Mouse (Mus musculus) stomach, postnatal 0 days (tissue): ENCODE results near the gene Atp5b. TPM values are rescaled to one million over a fixed set of nuclear protein-coding genes. Genes with fewer than 3 reads are reported as not detected.

Experiments
- ATAC-seq: fragments of 200-750 bp; cut with Nextera tagmentation; 2 replicates; pipeline ENCODE4 v1.8.0; 2017; ENCODE audit not compliant: low FRiP score, low TSS enrichment
- DNase-seq: peaks from one replicate; pipeline ENCODE4 v3.0.0-alpha.2; 2016; ENCODE audit warnings: low spot score
- H3K27ac ChIP-seq: fragments of 300-500 bp; sonication (generic); replicated peaks from 2 replicates; pipeline ENCODE4 v1.5.1; 2014; ENCODE audit warnings: mild to moderate bottlenecking, control low read depth
- H3K27me3 ChIP-seq: fragments of 300-500 bp; sonication (generic); 2 replicates; pipeline ENCODE4 v1.6.1; 2014; ENCODE audit warnings: low read length; ENCODE audit not compliant: control insufficient read depth, insufficient read depth
- H3K36me3 ChIP-seq: fragments of 300-500 bp; sonication (generic); 2 replicates; pipeline ENCODE4 v1.6.1; 2014; ENCODE audit warnings: low read length, mixed read lengths; ENCODE audit not compliant: control insufficient read depth, insufficient read depth
- H3K4me1 ChIP-seq: fragments of 300-500 bp; sonication (generic); replicated peaks from 2 replicates; pipeline ENCODE4 v1.6.1; 2014; ENCODE audit warnings: antibody characterized with exemption; ENCODE audit not compliant: control insufficient read depth, insufficient read depth
- H3K4me2 ChIP-seq: fragments of 300-500 bp; sonication (generic); replicated peaks from 2 replicates; pipeline ENCODE4 v1.6.1; 2014; ENCODE audit warnings: low read depth, mild to moderate bottlenecking, control low read depth, moderate library complexity
- H3K4me3 ChIP-seq: fragments of 300-500 bp; sonication (generic); 2 replicates; pipeline ENCODE4 v1.5.1; 2014; ENCODE audit warnings: low read depth, low read length, control low read depth
- H3K9ac ChIP-seq: fragments of 300-500 bp; sonication (generic); 2 replicates; pipeline ENCODE4 v1.6.1; 2014; ENCODE audit warnings: mild to moderate bottlenecking, low read length, control low read depth, mixed read lengths
- H3K9me3 ChIP-seq: fragments of 300-500 bp; sonication (generic); 2 replicates; pipeline ENCODE4 v1.6.1; 2016; ENCODE audit warnings: low read length; ENCODE audit not compliant: control insufficient read depth
- CTCF ChIP-seq: IDR thresholded peaks from 2 replicates; pipeline ENCODE4 v1.5.1; 2016; ENCODE audit warnings: antibody characterized with exemption, low read depth, mild to moderate bottlenecking, moderate library complexity
- EP300 ChIP-seq: optimal IDR thresholded peaks from 2 replicates; pipeline ENCODE3; 2016; ENCODE audit warnings: antibody characterized with exemption
- WGBS: fragments of 180-500 bp; shearing (Covaris S2); extraction: QIAGEN DNeasy Blood & Tissue Kit; methylation state at CpG from one replicate; pipeline ENCODE4 v1.1.7; 2014; 5-methylcytosine and 5-hydroxymethylcytosine counted together
- polyA plus RNA-seq: library from polyadenylated mRNA; unstranded; fragments of >200 nt; fragmentation: Nextera tagmentation; extraction: Ambion mirVana; gene quantifications from 2 replicates; pipeline ENCODE4 v1.2.1, GENCODE M21; 2015

Gene Atp5b
- polyA plus RNA-seq, 1 experiment from 2014 or later = 2,075 TPM

GRCm38 (mm10) chr10:128088181-128088580, 5.1 kb downstream of the Atp5b start:
- H3K27ac ChIP-seq = no peak overlapping the region
- TF ChIP-seq EP300 (no peak), CTCF (no peak)
- no peak overlapping the region for H3K4me2 ChIP-seq
- no peaks in the 10 kb centered on the region for H3K27me3 ChIP-seq
- H3K9me3 ChIP-seq = no peaks in the 10 kb centered on the region
- no peak for ATAC-seq
- no peak for DNase-seq
- no peak overlapping the region for H3K9ac ChIP-seq
- H3K36me3 ChIP-seq = peaks cover 35% of the 10 kb centered on the region
- no peak overlapping the region for H3K4me3 ChIP-seq
- 80% methylated on average over 5 of the region's 5 CpGs for WGBS
- H3K4me1 ChIP-seq = no peaks in the 10 kb centered on the region

DNA sequence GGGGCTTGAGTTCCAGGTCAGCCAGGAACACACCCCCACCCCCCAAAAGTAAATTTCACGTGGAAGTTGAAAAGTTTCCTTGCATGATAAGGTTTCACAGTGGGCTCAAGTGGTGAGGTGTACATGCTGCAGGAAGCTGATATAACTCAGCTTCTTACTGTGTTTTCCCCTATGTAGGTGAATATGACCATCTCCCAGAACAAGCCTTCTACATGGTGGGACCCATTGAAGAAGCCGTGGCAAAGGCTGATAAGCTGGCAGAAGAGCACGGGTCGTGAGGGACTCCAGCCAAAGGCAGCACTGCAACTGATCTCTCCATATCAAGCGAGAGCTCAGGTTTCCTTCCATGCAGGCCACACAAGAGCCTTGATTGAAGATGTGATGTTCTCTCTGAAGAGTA, 6.8 kb downstream of the Atp5b start:
- no peak overlapping the region for H3K4me2 ChIP-seq
- ATAC-seq = no peak

GRCm38 (mm10) chr10:128090651-128091563, 7.8 kb downstream of the Atp5b start:
- H3K9ac ChIP-seq = peak overlapping the region; percentile 89
- peak overlapping the region; percentile 83 for H3K4me2 ChIP-seq
- H3K27ac ChIP-seq = peak overlapping the region; percentile 97
- no peaks in the 10 kb centered on the region for H3K9me3 ChIP-seq
- peaks cover 29% of the 10 kb centered on the region for H3K36me3 ChIP-seq
- 5% methylated on average over 14 of the region's 14 CpGs for WGBS
- peak overlapping the region; percentile 85 for H3K4me3 ChIP-seq
- DNase-seq = peak; percentile 90
- H3K4me1 ChIP-seq = no peaks in the 10 kb centered on the region; the same call in none of the 2 replicates
- peak; percentile 67 for ATAC-seq
- no peak for TF ChIP-seq EP300
- TF ChIP-seq CTCF = peak; percentile 87
- no peaks in the 10 kb centered on the region for H3K27me3 ChIP-seq

More for the DNA sequence above, 6.8 kb downstream of the Atp5b start:
- Histone ChIP-seq H3K4me1 (no peaks in the 10 kb centered on the region; the same call in 1 of the 2 replicates), H3K27me3 (no peaks in the 10 kb centered on the region), H3K9ac (no peak overlapping the region), H3K9me3 (no peaks in the 10 kb centered on the region), H3K36me3 (peaks cover 35% of the 10 kb centered on the region), H3K4me3 (no peak overlapping the region), H3K27ac (no peak overlapping the region)
- WGBS = 53% methylated on average over 5 of the region's 5 CpGs
- TF ChIP-seq CTCF (no peak), EP300 (no peak)
- DNase-seq = no peak

DNA sequence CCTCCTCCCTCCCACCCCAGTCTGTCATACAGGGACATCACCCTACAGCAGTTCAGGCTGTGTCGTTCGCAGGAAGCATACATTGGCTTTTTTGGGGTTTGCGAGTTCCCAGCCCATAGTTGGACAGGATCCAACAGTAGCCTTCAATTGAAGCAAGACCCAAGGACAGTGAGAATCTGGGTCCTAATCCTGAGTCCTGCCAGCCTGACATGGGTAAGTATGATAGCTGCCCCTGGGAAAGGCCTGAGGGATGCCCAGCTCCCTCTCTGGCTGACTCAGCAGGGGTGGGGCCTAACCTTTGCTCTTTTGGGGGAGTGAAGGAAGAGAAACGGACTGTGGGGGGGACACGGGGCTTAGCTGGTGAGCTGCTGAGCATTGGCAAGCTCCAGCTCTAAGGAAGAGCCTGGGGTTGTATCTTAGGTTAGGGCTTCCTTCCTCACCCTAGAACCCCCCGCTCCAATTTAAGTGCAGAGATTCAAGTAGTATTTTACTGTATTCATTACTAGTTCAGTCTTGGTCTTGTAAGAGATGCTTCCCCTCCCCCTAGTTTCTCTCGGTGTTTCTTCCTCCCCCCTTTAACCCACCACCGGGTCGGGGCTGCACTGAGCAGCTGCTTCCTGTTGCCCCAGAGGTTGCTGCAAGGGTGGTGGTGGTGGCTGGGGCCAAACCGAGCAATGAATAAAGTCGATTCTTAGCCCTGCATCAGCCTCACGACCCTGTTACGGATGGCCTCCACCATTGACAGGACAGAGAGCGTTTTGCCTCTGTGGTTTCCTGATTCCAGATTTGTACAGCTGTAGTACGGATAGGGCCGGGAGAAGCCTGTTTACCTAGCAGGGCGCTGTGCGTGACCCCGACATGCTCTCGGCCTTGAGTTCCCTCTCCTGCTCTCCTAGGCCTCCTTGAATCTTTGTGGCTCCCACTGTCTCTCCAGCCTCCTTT, 8.8 kb downstream of the Atp5b start, which contains the start of gene Baz2a:
Gene Baz2a, plus strand, starts transcription at position 14 of the 942 bp plus-strand sequence.
- no peaks in the 10 kb centered on the region for H3K9me3 ChIP-seq
- peak within 1 kb of the TSS; percentile 85 for H3K4me3 ChIP-seq
- ATAC-seq (peak; percentile 16), DNase-seq (peak; percentile 71)
- no peaks in the 10 kb centered on the region for H3K27me3 ChIP-seq
- no peaks in the 10 kb centered on the region; the same call in none of the 2 replicates for H3K4me1 ChIP-seq
- peak within 1 kb of the TSS; percentile 97 for H3K27ac ChIP-seq
- WGBS = 1% methylated on average over 20 of the region's 20 CpGs
- H3K4me2 ChIP-seq = peak within 1 kb of the TSS; percentile 83
- no peak for TF ChIP-seq EP300
- TF ChIP-seq CTCF = no peak
- peaks cover 20% of the 10 kb centered on the region for H3K36me3 ChIP-seq
- peak within 1 kb of the TSS; percentile 89 for H3K9ac ChIP-seq

GRCm38 (mm10) chr10:128092506-128093495, 9.7 kb downstream of the Atp5b start:
- WGBS = under 1% methylated on average over 70 of the region's 88 CpGs
- Histone ChIP-seq H3K9me3 (no peaks in the 10 kb centered on the region), H3K27ac (peak overlapping the region; percentile 97), H3K4me3 (peak overlapping the region; percentile 85), H3K27me3 (no peaks in the 10 kb centered on the region), H3K9ac (peak overlapping the region; percentile 89), H3K36me3 (peaks cover 18% of the 10 kb centered on the region), H3K4me2 (peak overlapping the region; percentile 83), H3K4me1 (no peaks in the 10 kb centered on the region; the same call in none of the 2 replicates)
- peak; percentile 64 for TF ChIP-seq CTCF
- no peak for TF ChIP-seq EP300
- peak; percentile 92 for DNase-seq
- peak; percentile 67 for ATAC-seq
